Mouse (Mus musculus) forebrain, embryonic 10.5 days (tissue): ENCODE results near the gene Pou2af1. TPM values are rescaled to one million over a fixed set of nuclear protein-coding genes. Genes with fewer than 3 reads are reported as not detected.
A peak's percentile ranks its signal among the peaks of the same experiment; 100 is the strongest.

Experiments used
- DNase-seq: peaks from one replicate; pipeline ENCODE4 v3.0.0-alpha.2; 2017; ENCODE audit warnings: low spot score; ENCODE audit errors: extremely low spot score
- H3K27ac ChIP-seq: fragments of 300-500 bp; sonication (generic); 2 replicates; pipeline ENCODE4 v1.5.1; 2016; ENCODE audit warnings: mild to moderate bottlenecking
- H3K27me3 ChIP-seq: fragments of 300-500 bp; sonication (generic); 2 replicates; pipeline ENCODE4 v1.6.1; 2016; ENCODE audit warnings: mild to moderate bottlenecking; ENCODE audit not compliant: poor library complexity, severe bottlenecking
- H3K36me3 ChIP-seq: fragments of 300-500 bp; sonication (generic); replicated peaks from 2 replicates; pipeline ENCODE4 v1.6.1; 2016; ENCODE audit warnings: mild to moderate bottlenecking, moderate library complexity
- H3K4me1 ChIP-seq: fragments of 300-500 bp; sonication (generic); 2 replicates; pipeline ENCODE4 v1.6.1; 2016
- H3K4me3 ChIP-seq: fragments of 300-500 bp; sonication (generic); 2 replicates; pipeline ENCODE4 v1.5.1; 2016; ENCODE audit warnings: mild to moderate bottlenecking, moderate library complexity
- H3K9me3 ChIP-seq: fragments of 300-500 bp; sonication (generic); 2 replicates; pipeline ENCODE4 v1.6.1; 2016; ENCODE audit warnings: mild to moderate bottlenecking, moderate library complexity
- WGBS: fragments of 180-500 bp; shearing (Covaris S2); methylation state at CpG from one replicate; pipeline ENCODE4 v1.1.7; 2016; 5-methylcytosine and 5-hydroxymethylcytosine counted together
- polyA plus RNA-seq: library from polyadenylated mRNA; unstranded; fragments of >200 nt; fragmentation: Nextera tagmentation; extraction: Ambion mirVana; gene quantifications from 2 replicates; pipeline ENCODE4 v1.2.1, GENCODE M21; 2016

The Pou2af1 gene
- polyA plus RNA-seq, 1 experiment from 2014 or later: not detected

GRCm38 (mm10) chr9:51256780-51257502 is 43.4 kb downstream of the Pou2af1 start:
- Histone ChIP-seq H3K4me3 (no peak overlapping the region), H3K9me3 (no peaks in the 10 kb centered on the region), H3K4me1 (no peaks in the 10 kb centered on the region), H3K36me3 (no peaks in the 10 kb centered on the region), H3K27me3 (no peaks in the 10 kb centered on the region), H3K27ac (no peak overlapping the region)
- no peak for DNase-seq
- WGBS: 81% methylated on average over 4 of the region's 4 CpGs

GRCm38 (mm10) chr9:51258426-51258825 is 44.9 kb downstream of the Pou2af1 start:
- Histone ChIP-seq H3K4me3 (no peak overlapping the region), H3K4me1 (no peaks in the 10 kb centered on the region), H3K36me3 (no peaks in the 10 kb centered on the region), H3K27me3 (no peaks in the 10 kb centered on the region), H3K27ac (no peak overlapping the region), H3K9me3 (no peaks in the 10 kb centered on the region)
- DNase-seq: no peak
- WGBS: 87% methylated on average over 5 of the region's 5 CpGs

GRCm38 (mm10) chr9:51268852-51269251 is 55.3 kb downstream of the Pou2af1 start:
- Histone ChIP-seq H3K27me3 (peaks cover 8% of the 10 kb centered on the region), H3K4me3 (no peak overlapping the region), H3K4me1 (peaks cover 3% of the 10 kb centered on the region; the same call in 1 of the 2 replicates), H3K27ac (no peak overlapping the region), H3K36me3 (no peaks in the 10 kb centered on the region), H3K9me3 (no peaks in the 10 kb centered on the region)
- no peak for DNase-seq
- 93% methylated on average over 5 of the region's 5 CpGs for WGBS

- DNase-seq: no peak
- H3K4me1 ChIP-seq: peaks cover 9% of the 10 kb centered on the region
- H3K27me3 ChIP-seq: peaks cover 11% of the 10 kb centered on the region
- no peaks in the 10 kb centered on the region for H3K36me3 ChIP-seq
- 63% methylated on average over 8 of the region's 8 CpGs for WGBS
- no peak overlapping the region for H3K27ac ChIP-seq
- H3K9me3 ChIP-seq: no peaks in the 10 kb centered on the region
- no peak overlapping the region for H3K4me3 ChIP-seq
These were observed 57.6 kb downstream of the Pou2af1 start for GRCm38 (mm10) chr9:51271073-51271472.

GRCm38 (mm10) chr9:51272102-51272501 is 58.6 kb downstream of the Pou2af1 start:
- 83% methylated on average over 5 of the region's 5 CpGs for WGBS
- Histone ChIP-seq H3K4me3 (no peak overlapping the region), H3K36me3 (no peaks in the 10 kb centered on the region), H3K27me3 (peaks cover 19% of the 10 kb centered on the region), H3K9me3 (no peaks in the 10 kb centered on the region), H3K27ac (no peak overlapping the region), H3K4me1 (peaks cover 9% of the 10 kb centered on the region)
- no peak for DNase-seq

- no peaks in the 10 kb centered on the region for H3K36me3 ChIP-seq
- H3K4me1 ChIP-seq: peaks cover 23% of the 10 kb centered on the region
- no peaks in the 10 kb centered on the region for H3K9me3 ChIP-seq
- no peak overlapping the region for H3K27ac ChIP-seq
- H3K4me3 ChIP-seq: no peak overlapping the region
- DNase-seq: no peak
- 65% methylated on average over 9 of the region's 9 CpGs for WGBS
- H3K27me3 ChIP-seq: peaks cover 25% of the 10 kb centered on the region
These were observed 60.2 kb downstream of the Pou2af1 start for GRCm38 (mm10) chr9:51273581-51274154.

GRCm38 (mm10) chr9:51274678-51275077 is 61.2 kb downstream of the Pou2af1 start:
- Histone ChIP-seq H3K36me3 (no peaks in the 10 kb centered on the region), H3K27ac (no peak overlapping the region), H3K27me3 (peaks cover 34% of the 10 kb centered on the region), H3K9me3 (no peaks in the 10 kb centered on the region), H3K4me1 (peaks cover 31% of the 10 kb centered on the region), H3K4me3 (no peak overlapping the region)
- WGBS: 17% methylated on average over 4 of the region's 4 CpGs
- DNase-seq: no peak

GRCm38 (mm10) chr9:51277834-51278498 is 64.5 kb downstream of the Pou2af1 start:
- Histone ChIP-seq H3K27me3 (peaks cover 57% of the 10 kb centered on the region), H3K27ac (peak overlapping the region; percentile 86), H3K4me3 (peak overlapping the region; percentile 70), H3K4me1 (peaks cover 28% of the 10 kb centered on the region), H3K9me3 (no peaks in the 10 kb centered on the region), H3K36me3 (no peaks in the 10 kb centered on the region)
- DNase-seq: no peak
- 23% methylated on average over 13 of the region's 13 CpGs for WGBS

GRCm38 (mm10) chr9:51278500-51279381 is 65.2 kb downstream of the Pou2af1 start, which contains the start of gene Colca2:
Colca2 (minus strand) TSS chr9:51278569.
- H3K9me3 ChIP-seq: no peaks in the 10 kb centered on the region
- peaks cover 28% of the 10 kb centered on the region for H3K4me1 ChIP-seq
- under 1% methylated on average over 53 of the region's 53 CpGs for WGBS
- peaks cover 52% of the 10 kb centered on the region for H3K27me3 ChIP-seq
- DNase-seq: peak; percentile 83
- peak within 1 kb of the TSS; percentile 86 for H3K27ac ChIP-seq
- H3K4me3 ChIP-seq: peak within 1 kb of the TSS; percentile 70
- no peaks in the 10 kb centered on the region for H3K36me3 ChIP-seq

- no peak overlapping the region for H3K27ac ChIP-seq
- H3K36me3 ChIP-seq: no peaks in the 10 kb centered on the region
- peaks cover 11% of the 10 kb centered on the region; the same call in 1 of the 2 replicates for H3K27me3 ChIP-seq
- no peak overlapping the region for H3K4me3 ChIP-seq
- no peaks in the 10 kb centered on the region for H3K4me1 ChIP-seq
- WGBS: 69% methylated on average over 2 of the region's 2 CpGs
- no peaks in the 10 kb centered on the region for H3K9me3 ChIP-seq
- DNase-seq: no peak
These were observed 72.6 kb downstream of the Pou2af1 start for GRCm38 (mm10) chr9:51286079-51286478.
